Mouse (Mus musculus): ENCODE results near the gene Klhl7. TPM values are rescaled to one million over a fixed set of nuclear protein-coding genes. Genes with fewer than 3 reads are reported as not detected.

The Klhl7 gene
- polyA plus RNA-seq, 1 experiment from 2014 or later: 159 TPM

DNA sequence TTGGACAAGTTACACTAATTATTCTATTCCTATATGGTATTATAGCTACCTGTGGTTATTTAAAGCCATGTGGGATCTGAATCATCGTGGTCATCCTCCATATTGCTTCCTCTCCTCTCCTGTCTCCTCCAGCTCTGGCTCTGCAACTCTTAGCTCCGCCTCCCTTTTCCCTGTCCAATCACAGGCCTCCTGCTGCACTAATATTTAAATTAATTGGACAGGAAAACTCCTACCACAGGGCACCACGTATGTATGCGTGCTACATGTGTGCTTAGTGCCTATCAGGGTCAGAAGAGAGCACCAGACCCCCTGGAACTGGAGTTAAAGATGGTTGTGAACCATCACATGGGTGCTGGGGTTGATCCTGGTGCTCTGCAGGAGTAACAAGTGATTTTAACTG lies 88.1 kb downstream of the Klhl7 start:
- Histone ChIP-seq H3K9me3 (no peaks in the 10 kb centered on the region), H3K27ac (no peak overlapping the region), H3K36me3 (replicated peaks) (peaks cover 7% of the 10 kb centered on the region; the same call in 1 of the 2 replicates), H3K4me3 (no peak overlapping the region), H3K9ac (no peak overlapping the region), H3K4me2 (no peak overlapping the region), H3K27me3 (replicated peaks) (no peaks in the 10 kb centered on the region), H3K4me1 (no peaks in the 10 kb centered on the region)
- WGBS: 83% methylated on average over 4 of the region's 4 CpGs
- ATAC-seq (replicated peaks): no peak

DNA sequence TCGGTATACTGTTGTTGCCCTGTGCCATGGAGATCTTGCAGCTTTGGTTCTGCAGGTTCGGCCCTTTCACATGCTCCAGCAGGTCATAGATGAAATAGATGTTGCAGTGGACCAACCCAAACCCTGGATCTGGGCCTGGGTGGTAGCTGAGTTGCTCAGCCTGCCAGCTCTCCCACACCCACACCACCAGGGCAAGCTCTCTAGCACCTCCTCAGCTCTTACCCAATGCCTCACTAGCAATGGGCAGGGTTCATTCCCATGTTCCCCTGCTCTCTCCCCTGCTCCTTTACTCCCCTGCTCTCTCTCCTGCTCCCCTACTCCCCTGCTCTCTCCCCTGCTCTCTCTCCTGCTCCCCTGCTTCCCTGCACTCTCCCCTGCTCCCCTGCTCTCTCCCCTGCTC lies 91.4 kb downstream of the Klhl7 start:
- WGBS: 91% methylated on average over 2 of the region's 2 CpGs
- H3K9me3 ChIP-seq: no peaks in the 10 kb centered on the region
- H3K27ac ChIP-seq: no peak overlapping the region
- ATAC-seq (replicated peaks): no peak
- H3K27me3 ChIP-seq (replicated peaks): no peaks in the 10 kb centered on the region
- peaks cover 2% of the 10 kb centered on the region; the same call in 1 of the 2 replicates for H3K36me3 ChIP-seq (replicated peaks)
- no peak overlapping the region for H3K4me2 ChIP-seq
- H3K4me1 ChIP-seq: no peaks in the 10 kb centered on the region
- no peak overlapping the region for H3K9ac ChIP-seq
- no peak overlapping the region for H3K4me3 ChIP-seq

DNA sequence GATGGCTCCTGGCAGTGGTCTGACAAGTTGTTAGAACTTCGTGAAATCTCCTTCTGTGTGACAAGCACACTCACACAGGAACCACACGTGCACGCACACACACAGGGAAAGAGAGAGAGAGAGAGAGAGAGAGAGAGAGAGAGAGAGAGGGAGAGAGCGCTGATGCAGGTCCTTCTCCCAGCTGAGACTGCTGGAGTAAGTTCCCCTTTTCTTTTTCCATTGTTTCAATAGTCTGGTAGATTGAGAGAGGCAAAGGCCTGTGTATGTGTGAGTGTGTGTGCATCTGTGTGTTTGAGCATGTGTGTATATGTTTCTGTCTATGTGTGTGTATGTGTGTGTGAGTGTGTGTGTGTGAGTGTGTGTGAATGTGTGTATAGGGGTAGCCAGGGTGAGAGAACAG lies 100.6 kb downstream of the Klhl7 start:
- WGBS: 86% methylated on average over 4 of the region's 4 CpGs
- H3K27ac ChIP-seq: no peak overlapping the region
- H3K4me1 ChIP-seq: no peaks in the 10 kb centered on the region
- ATAC-seq (replicated peaks): no peak
- no peaks in the 10 kb centered on the region for H3K9me3 ChIP-seq
- no peak overlapping the region for H3K4me2 ChIP-seq
- no peak overlapping the region for H3K9ac ChIP-seq
- H3K4me3 ChIP-seq: no peak overlapping the region
- no peaks in the 10 kb centered on the region for H3K27me3 ChIP-seq (replicated peaks)
- no peaks in the 10 kb centered on the region for H3K36me3 ChIP-seq (replicated peaks)

DNA sequence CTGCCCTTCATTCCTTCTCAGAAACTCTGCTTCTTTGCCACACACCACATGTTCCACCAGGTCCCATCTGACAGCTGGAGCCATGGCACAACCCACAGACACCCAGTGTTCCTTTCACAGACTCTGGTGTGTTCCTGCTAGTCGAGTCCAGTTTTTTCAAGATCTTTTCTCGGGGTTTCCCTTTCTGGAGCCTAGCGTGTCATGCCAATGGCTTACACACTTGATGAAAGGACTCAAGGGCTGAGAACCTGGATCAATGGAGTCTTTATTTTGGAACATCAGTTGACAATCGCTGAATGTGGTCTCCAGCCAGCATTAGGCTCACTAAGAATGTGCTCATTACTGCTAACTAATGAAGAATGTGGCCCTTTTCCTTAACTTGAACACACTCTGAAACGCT lies 102.1 kb downstream of the Klhl7 start:
- H3K4me2 ChIP-seq: no peak overlapping the region
- no peaks in the 10 kb centered on the region for H3K36me3 ChIP-seq (replicated peaks)
- ATAC-seq (replicated peaks): no peak
- 62% methylated on average over 5 of the region's 5 CpGs for WGBS
- no peaks in the 10 kb centered on the region for H3K27me3 ChIP-seq (replicated peaks)
- H3K9me3 ChIP-seq: no peaks in the 10 kb centered on the region
- H3K27ac ChIP-seq: no peak overlapping the region
- H3K9ac ChIP-seq: no peak overlapping the region
- no peaks in the 10 kb centered on the region for H3K4me1 ChIP-seq
- no peak overlapping the region for H3K4me3 ChIP-seq

GRCm38 (mm10) chr5:24203266-24203665 lies 102.9 kb downstream of the Klhl7 start:
- ATAC-seq (replicated peaks): no peak
- Histone ChIP-seq H3K27me3 (replicated peaks) (no peaks in the 10 kb centered on the region), H3K27ac (no peak overlapping the region), H3K4me1 (no peaks in the 10 kb centered on the region), H3K4me3 (no peak overlapping the region), H3K36me3 (replicated peaks) (no peaks in the 10 kb centered on the region), H3K9me3 (no peaks in the 10 kb centered on the region), H3K9ac (no peak overlapping the region), H3K4me2 (no peak overlapping the region)
- WGBS: 84% methylated on average over 5 of the region's 5 CpGs

DNA sequence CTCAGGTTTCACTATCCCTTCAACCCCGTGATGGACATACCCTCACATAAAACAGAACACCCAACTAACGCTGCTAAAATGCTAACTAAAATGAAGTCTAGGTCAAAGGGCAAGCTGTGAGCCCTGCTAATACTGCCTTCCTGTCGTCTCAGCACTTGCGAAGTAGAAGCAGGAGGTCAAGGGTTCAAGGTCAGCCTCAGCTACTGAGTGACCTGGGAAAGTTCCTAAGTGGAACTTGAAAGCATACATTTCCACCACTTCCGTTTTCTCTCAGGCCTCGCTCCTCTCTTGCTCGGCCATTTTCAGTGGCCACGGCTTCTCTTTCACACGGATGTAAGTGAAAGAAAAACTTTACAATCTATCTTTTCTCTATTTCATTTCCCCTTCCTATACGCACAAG lies 107.6 kb downstream of the Klhl7 start:
- no peak for ATAC-seq (replicated peaks)
- 76% methylated on average over 10 of the region's 10 CpGs for WGBS
- Histone ChIP-seq H3K4me1 (no peaks in the 10 kb centered on the region), H3K27ac (no peak overlapping the region), H3K9me3 (no peaks in the 10 kb centered on the region), H3K4me3 (no peak overlapping the region), H3K9ac (no peak overlapping the region), H3K27me3 (replicated peaks) (no peaks in the 10 kb centered on the region), H3K36me3 (replicated peaks) (no peaks in the 10 kb centered on the region), H3K4me2 (no peak overlapping the region)

DNA sequence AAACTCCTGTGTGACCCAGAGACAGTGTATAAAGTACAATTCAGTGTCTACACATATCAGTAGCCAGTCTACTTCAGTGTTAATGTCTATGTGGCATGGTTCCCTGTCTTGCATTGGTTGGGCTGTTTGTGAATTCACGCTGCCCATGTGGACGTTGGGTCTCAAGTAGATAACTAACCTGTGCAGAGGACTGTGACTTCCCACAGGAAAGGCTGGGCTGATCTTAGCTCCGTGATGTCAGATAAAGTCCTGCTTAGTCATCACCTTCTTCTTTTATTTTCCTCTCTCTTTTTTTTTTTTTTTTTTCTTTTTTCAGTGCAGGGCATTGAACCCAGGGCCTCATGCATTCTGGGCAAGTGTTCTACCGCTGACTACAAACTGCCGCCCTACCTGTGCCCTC lies 108.1 kb downstream of the Klhl7 start:
- ATAC-seq (replicated peaks): no peak
- Histone ChIP-seq H3K4me2 (no peak overlapping the region), H3K27me3 (replicated peaks) (0 out of 2 replicates have a peak, but pooled peaks cover 1% of the 10 kb centered on the region), H3K4me3 (no peak overlapping the region), H3K36me3 (replicated peaks) (no peaks in the 10 kb centered on the region), H3K9ac (no peak overlapping the region), H3K27ac (no peak overlapping the region), H3K4me1 (no peaks in the 10 kb centered on the region), H3K9me3 (no peaks in the 10 kb centered on the region)
- WGBS: 92% methylated on average over 5 of the region's 5 CpGs

Other genes with a start within 250 kb of the Klhl7 start
- gene Fam126a, start 69.9 kb upstream of the Klhl7 start, polyA plus RNA-seq (2015; fragmentation: Nextera tagmentation; extraction: Ambion mirVana): 33.0 and 33.3 TPM in 2 replicates
- gene Nupl2, start 64.4 kb downstream of the Klhl7 start, polyA plus RNA-seq (2015; fragmentation: Nextera tagmentation; extraction: Ambion mirVana): 14.2 and 15.6 TPM in 2 replicates